Mouse (Mus musculus): ENCODE measurements around the gene Hspbap1.

DNA sequence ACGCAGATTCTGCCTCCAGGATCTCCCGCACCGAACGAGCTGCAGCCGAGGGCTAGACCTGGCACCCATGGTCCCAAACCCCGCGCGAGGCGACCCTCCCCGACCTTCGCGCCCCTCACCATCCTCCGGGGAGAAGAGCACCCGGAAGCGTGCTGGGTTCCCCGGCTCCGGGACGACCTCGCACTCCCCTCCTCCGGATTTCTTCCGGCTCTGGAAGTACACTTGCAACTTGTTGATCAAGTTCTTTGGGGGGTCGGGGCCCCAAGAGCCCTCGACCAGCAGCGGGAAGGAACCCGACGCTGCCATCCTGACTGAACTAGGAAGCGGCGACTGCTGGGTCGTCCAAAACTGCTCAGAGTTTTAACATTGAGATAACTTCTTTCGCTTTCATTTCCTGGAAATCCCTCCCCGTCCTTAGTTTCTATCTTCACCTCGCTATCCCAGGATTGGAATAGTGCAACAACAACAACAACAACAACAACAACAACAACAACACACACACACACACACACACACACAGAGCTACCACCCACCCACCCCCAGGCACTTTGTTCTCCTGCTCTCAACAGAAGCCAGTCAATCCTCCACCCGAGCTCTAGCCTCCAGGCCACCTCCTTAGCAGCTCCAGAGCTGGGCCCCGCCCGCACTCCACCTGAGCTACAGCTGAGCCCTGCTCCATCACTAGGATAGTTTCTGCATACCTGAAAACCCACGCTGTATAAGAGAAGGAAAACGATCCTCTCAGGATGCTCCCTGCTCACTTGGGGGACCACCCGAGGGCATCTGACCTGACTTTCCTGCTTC, 101.1 kb downstream of the Hspbap1 start, which contains the start of gene Parp14:
- no peak for TF ChIP-seq CTCF (IDR thresholded peaks at IDR 0.05; ENCODE audit: low read depth)
- no peak for TF ChIP-seq EP300 (IDR thresholded peaks at IDR 0.05; ENCODE audit: low read depth)
